Mouse (Mus musculus) MEL (cell line): Measurements from ENCODE around the gene Azi2.

Experiments used
- CTCF ChIP-seq, 3 experiments: IDR thresholded peaks in 2 of 3; conservative IDR thresholded peaks in 1 of 3; 2 replicates each; pipeline ENCODE4 v1.5.1; 2011 to 2012; ENCODE audit warnings: low read length in 3 of 3, low read depth in 2 of 3, mild to moderate bottlenecking in 2 of 3, improper control_type of control experiment in 1 of 3, inconsistent platforms in 1 of 3, mixed read lengths in 1 of 3, moderate library complexity in 1 of 3; ENCODE audit not compliant: control insufficient read depth in 1 of 3, insufficient read depth in 1 of 3, poor library complexity in 1 of 3, severe bottlenecking in 1 of 3
- E2F4 ChIP-seq: IDR thresholded peaks from 2 replicates; pipeline ENCODE4 v1.6.1; 2011; ENCODE audit warnings: low read depth, low read length, improper control_type of control experiment, borderline replicate concordance
- EP300 ChIP-seq, 2 experiments: IDR thresholded peaks; 2 replicates each; pipeline ENCODE4 v1.6.1; 2011; ENCODE audit warnings: improper control_type of control experiment in 2 of 2, low read length in 2 of 2, low read depth in 1 of 2, mild to moderate bottlenecking in 1 of 2
- JUND ChIP-seq: IDR thresholded peaks from 2 replicates; pipeline ENCODE4 v1.6.1; 2011; ENCODE audit warnings: low read depth, mild to moderate bottlenecking, improper control_type of control experiment, low read length
- MAZ ChIP-seq: IDR thresholded peaks from 2 replicates; pipeline ENCODE4 v1.6.1; 2012; ENCODE audit warnings: low read depth, mild to moderate bottlenecking, inconsistent platforms, low read length, improper control_type of control experiment
- MYC ChIP-seq: IDR thresholded peaks from 2 replicates; pipeline ENCODE4 v1.6.1; 2011; ENCODE audit warnings: low read depth, mild to moderate bottlenecking, low read length, improper control_type of control experiment, moderate library complexity
- NELFE ChIP-seq: IDR thresholded peaks from 2 replicates; pipeline ENCODE4 v1.6.1; 2011; ENCODE audit warnings: low read depth, low read length, improper control_type of control experiment
- POLR2A ChIP-seq, 2 experiments: IDR thresholded peaks; 2 replicates each; pipeline ENCODE4 v1.6.1; 2011 to 2012; ENCODE audit warnings: low read length in 2 of 2, mild to moderate bottlenecking in 2 of 2, control low read depth in 1 of 2, improper control_type of control experiment in 1 of 2, low read depth in 1 of 2, moderate library complexity in 1 of 2; ENCODE audit not compliant: control insufficient read depth in 1 of 2, insufficient read depth in 1 of 2, poor library complexity in 1 of 2
- POLR2AphosphoS2 ChIP-seq: IDR thresholded peaks from 2 replicates; pipeline ENCODE4 v1.6.1; 2011; ENCODE audit warnings: low read length, improper control_type of control experiment
- RCOR1 ChIP-seq: IDR thresholded peaks from 2 replicates; pipeline ENCODE4 v1.6.1; 2012; ENCODE audit warnings: low read depth, mild to moderate bottlenecking, inconsistent platforms, low read length, improper control_type of control experiment
- SIN3A ChIP-seq: IDR thresholded peaks from 2 replicates; pipeline ENCODE4 v1.6.1; 2012; ENCODE audit warnings: low read length, improper control_type of control experiment, inconsistent platforms
- TAL1 ChIP-seq: IDR thresholded peaks from 2 replicates; pipeline ENCODE4 v1.6.1; 2012; ENCODE audit warnings: mild to moderate bottlenecking, inconsistent platforms, low read length, moderate library complexity, mixed read lengths
- UBTF ChIP-seq: IDR thresholded peaks from 2 replicates; pipeline ENCODE4 v1.6.1; 2012; ENCODE audit warnings: low read depth, mild to moderate bottlenecking, inconsistent platforms, low read length, improper control_type of control experiment, moderate library complexity, borderline replicate concordance; ENCODE audit not compliant: insufficient read depth
- USF2 ChIP-seq, 2 experiments: IDR thresholded peaks; 2 replicates each; pipeline ENCODE4 v1.6.1; 2011 to 2012; ENCODE audit warnings: improper control_type of control experiment in 2 of 2, low read length in 2 of 2, borderline replicate concordance in 1 of 2, inconsistent platforms in 1 of 2, low read depth in 1 of 2, mild to moderate bottlenecking in 1 of 2; ENCODE audit not compliant: insufficient read depth in 1 of 2

DNA sequence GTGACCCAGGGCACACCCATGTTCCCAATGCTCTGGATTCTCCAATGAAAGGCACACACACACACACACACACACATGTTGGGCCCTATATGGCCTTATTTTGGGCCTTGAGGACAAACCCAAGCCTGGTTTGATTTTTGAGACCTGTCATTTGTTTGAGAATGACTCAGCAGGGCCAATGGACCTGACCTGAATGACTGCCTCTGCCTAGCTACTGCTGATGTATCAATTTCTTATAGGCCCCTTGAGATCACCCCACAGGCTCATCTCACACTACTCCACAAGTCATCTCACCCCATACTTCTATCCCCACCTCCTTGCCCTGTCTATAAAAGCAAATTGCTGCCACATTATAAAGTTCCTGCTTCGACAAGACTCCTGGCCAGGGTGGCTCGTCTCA is 61.5 kb downstream of the Azi2 start:
- TF ChIP-seq CTCF (IDR thresholded peaks at IDR 0.05 in 2 of 3, conservative IDR thresholded peaks at IDR 0.05 in 1 of 3; ENCODE audit: control insufficient read depth in 1 of 3, insufficient read depth in 1 of 3, low read depth in 2 of 3, low read length in 3 of 3, poor library complexity in 1 of 3, severe bottlenecking in 1 of 3) (no peak), USF2 (IDR thresholded peaks at IDR 0.05; ENCODE audit: borderline replicate concordance in 1 of 2, insufficient read depth in 1 of 2, low read depth in 1 of 2, low read length in 2 of 2) (no peak), MYC (no peak), E2F4 (no peak), UBTF (no peak), NELFE (no peak), POLR2AphosphoS2 (no peak), RCOR1 (no peak), SIN3A (no peak), EP300 (IDR thresholded peaks at IDR 0.05; ENCODE audit: low read depth in 1 of 2, low read length in 2 of 2) (no peak), TAL1 (no peak), POLR2A (IDR thresholded peaks at IDR 0.05; ENCODE audit: control insufficient read depth in 1 of 2, insufficient read depth in 1 of 2, low read depth in 1 of 2, low read length in 2 of 2, poor library complexity in 1 of 2) (no peak), JUND (no peak), MAZ (no peak)
